Mouse (Mus musculus): ENCODE results near the gene Agmo. TPM values are rescaled to one million over a fixed set of nuclear protein-coding genes. Genes with fewer than 3 reads are reported as not detected.

The Agmo gene
- total RNA-seq, 2 experiments from 2014 or later, result 0.52 TPM; not detected in 1

- no peak for ATAC-seq (replicated peaks; ENCODE audit: poor library complexity)
Measured at GRCm38 (mm10) chr12:37624078-37624477, 382.6 kb downstream of the Agmo start.

Other genes with a start within 250 kb of the Agmo start
- gene Meox2, start 133.1 kb upstream of the Agmo start, total RNA-seq (2015), result not detected in 2 replicates
- gene Meox2, start 133.1 kb upstream of the Agmo start, total RNA-seq (2017), result not detected in 2 replicates

All from megakaryocyte progenitor cell, adult 5-6 weeks (primary cell).